Mouse (Mus musculus): ENCODE measurements at regions not wholly inside any gene's neighbourhood (a gene's known extent, or its start where the extent isn't known, plus 50 kb on each side); places are given as distances from the start of the nearest gene placed in this dataset.

- H3K4me3 ChIP-seq (ENCODE audit: low read depth, low read length) = no peak overlapping the region
- no peak overlapping the region for H3K27ac ChIP-seq (ENCODE audit: low read depth)
- peaks cover 5% of the 10 kb centered on the region; the same call in 1 of the 2 replicates for H3K4me1 ChIP-seq (ENCODE audit: insufficient read depth)
- no peak overlapping the region for H3K9ac ChIP-seq
- no peaks in the 10 kb centered on the region for H3K27me3 ChIP-seq (ENCODE audit: insufficient read depth, low read length)
- no peaks in the 10 kb centered on the region for H3K36me3 ChIP-seq (ENCODE audit: insufficient read depth)
- no peak for TF ChIP-seq CTCF (IDR thresholded peaks at IDR 0.05; ENCODE audit: low read depth)
- ATAC-seq (ENCODE audit: insufficient read depth) (no peak), DNase-seq (no peak)
- WGBS = 65% methylated on average over 5 of the region's 5 CpGs
- H3K4me2 ChIP-seq = no peak overlapping the region
- no peaks in the 10 kb centered on the region for H3K9me3 ChIP-seq (ENCODE audit: low read depth, low read length)
Measured at GRCm38 (mm10) chr2:166251421-166251820, 96.0 kb upstream of the Sulf2 start.

GRCm38 (mm10) chr2:166250571-166250970 is 95.1 kb upstream of the Sulf2 start:
- H3K4me2 ChIP-seq = no peak overlapping the region
- ATAC-seq (ENCODE audit: insufficient read depth) (no peak), DNase-seq (no peak)
- H3K4me1 ChIP-seq (ENCODE audit: insufficient read depth) = peaks cover 5% of the 10 kb centered on the region; the same call in 1 of the 2 replicates
- no peak overlapping the region for H3K9ac ChIP-seq
- H3K36me3 ChIP-seq (ENCODE audit: insufficient read depth) = no peaks in the 10 kb centered on the region
- no peak for TF ChIP-seq CTCF (IDR thresholded peaks at IDR 0.05; ENCODE audit: low read depth)
- H3K9me3 ChIP-seq (ENCODE audit: low read depth, low read length) = no peaks in the 10 kb centered on the region
- H3K27ac ChIP-seq (ENCODE audit: low read depth) = no peak overlapping the region
- H3K4me3 ChIP-seq (ENCODE audit: low read depth, low read length) = no peak overlapping the region
- H3K27me3 ChIP-seq (ENCODE audit: insufficient read depth, low read length) = no peaks in the 10 kb centered on the region
- WGBS = 67% methylated on average over 10 of the region's 10 CpGs

DNA sequence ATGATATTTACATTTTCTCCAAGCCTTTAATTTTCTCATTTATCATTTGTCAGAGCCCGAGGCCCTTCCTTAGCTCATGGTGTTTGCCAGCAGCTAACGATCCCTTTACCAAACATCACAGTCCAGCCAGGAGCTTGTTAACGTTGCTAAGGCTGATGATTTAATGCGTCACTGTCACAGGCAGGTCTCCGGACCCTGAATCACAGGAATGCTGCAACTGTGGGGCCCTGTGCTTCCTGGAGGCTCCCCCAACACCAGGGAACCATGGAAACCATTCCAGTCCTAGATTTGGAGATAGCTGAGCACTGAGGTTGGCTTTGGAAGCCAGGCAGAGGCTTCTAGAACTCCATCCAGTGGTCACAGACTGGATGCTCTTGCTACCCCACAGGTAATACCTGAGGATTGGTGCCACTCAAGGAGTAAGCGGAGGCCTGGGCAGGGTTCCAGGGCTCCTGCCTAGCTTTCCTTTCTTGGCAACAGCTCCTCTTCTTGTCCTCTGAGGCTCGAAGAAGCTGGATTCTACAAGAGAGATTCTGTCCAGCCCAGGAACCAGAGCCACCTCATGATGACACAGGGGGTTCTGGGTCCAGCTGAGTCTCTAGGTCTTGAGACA is 94.0 kb upstream of the Sulf2 start:
- Histone ChIP-seq H3K27ac (ENCODE audit: low read depth) (no peak overlapping the region), H3K4me3 (ENCODE audit: low read depth, low read length) (no peak overlapping the region), H3K4me1 (ENCODE audit: insufficient read depth) (peaks cover 5% of the 10 kb centered on the region; the same call in 1 of the 2 replicates), H3K27me3 (ENCODE audit: insufficient read depth, low read length) (no peaks in the 10 kb centered on the region), H3K9me3 (ENCODE audit: low read depth, low read length) (no peaks in the 10 kb centered on the region), H3K9ac (no peak overlapping the region), H3K4me2 (no peak overlapping the region), H3K36me3 (ENCODE audit: insufficient read depth) (no peaks in the 10 kb centered on the region)
- WGBS = 20% methylated on average over 7 of the region's 7 CpGs
- DNase-seq (peak; percentile 37), ATAC-seq (ENCODE audit: insufficient read depth) (no peak)
- TF ChIP-seq CTCF (IDR thresholded peaks at IDR 0.05; ENCODE audit: low read depth) = no peak

GRCm38 (mm10) chr2:166246401-166247189 is 91.1 kb upstream of the Sulf2 start:
- Histone ChIP-seq H3K4me1 (ENCODE audit: insufficient read depth) (peaks cover 5% of the 10 kb centered on the region; the same call in 1 of the 2 replicates), H3K27me3 (ENCODE audit: insufficient read depth, low read length) (no peaks in the 10 kb centered on the region), H3K4me2 (no peak overlapping the region), H3K4me3 (ENCODE audit: low read depth, low read length) (no peak overlapping the region), H3K9me3 (ENCODE audit: low read depth, low read length) (no peaks in the 10 kb centered on the region), H3K27ac (ENCODE audit: low read depth) (no peak overlapping the region), H3K9ac (no peak overlapping the region), H3K36me3 (ENCODE audit: insufficient read depth) (no peaks in the 10 kb centered on the region)
- DNase-seq = no peak
- no peak for ATAC-seq (ENCODE audit: insufficient read depth)
- 71% methylated on average over 17 of the region's 17 CpGs for WGBS
- TF ChIP-seq CTCF (IDR thresholded peaks at IDR 0.05; ENCODE audit: low read depth) = no peak

DNA sequence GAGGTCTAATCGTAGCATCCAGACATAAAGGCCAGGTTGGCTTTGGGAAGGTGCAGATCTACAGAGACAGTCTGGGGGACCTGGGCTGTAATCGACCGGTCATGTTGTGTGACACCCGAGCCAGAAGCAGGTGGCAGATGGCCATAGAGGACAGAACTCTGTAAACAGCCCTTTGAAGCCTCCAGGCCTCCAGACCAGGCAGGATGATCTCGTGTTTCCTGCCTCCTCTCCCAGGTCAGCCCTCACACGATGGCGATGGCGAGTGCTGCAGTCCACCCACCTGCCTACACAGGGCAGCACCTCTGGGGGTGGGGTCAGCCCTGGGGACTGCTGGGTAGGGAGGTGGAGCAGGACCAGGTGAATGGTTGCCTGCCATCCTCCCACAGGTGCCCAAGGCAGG is 89.8 kb upstream of the Sulf2 start:
- H3K27ac ChIP-seq (ENCODE audit: low read depth) = no peak overlapping the region
- peaks cover 5% of the 10 kb centered on the region; the same call in 1 of the 2 replicates for H3K4me1 ChIP-seq (ENCODE audit: insufficient read depth)
- no peaks in the 10 kb centered on the region for H3K36me3 ChIP-seq (ENCODE audit: insufficient read depth)
- H3K9ac ChIP-seq = no peak overlapping the region
- no peak overlapping the region for H3K4me2 ChIP-seq
- TF ChIP-seq CTCF (IDR thresholded peaks at IDR 0.05; ENCODE audit: low read depth) = no peak
- H3K9me3 ChIP-seq (ENCODE audit: low read depth, low read length) = no peaks in the 10 kb centered on the region
- H3K27me3 ChIP-seq (ENCODE audit: insufficient read depth, low read length) = no peaks in the 10 kb centered on the region
- ATAC-seq (ENCODE audit: insufficient read depth) (no peak), DNase-seq (no peak)
- H3K4me3 ChIP-seq (ENCODE audit: low read depth, low read length) = no peak overlapping the region
- 35% methylated on average over 8 of the region's 8 CpGs for WGBS

GRCm38 (mm10) chr2:166242786-166243521 is 87.5 kb upstream of the Sulf2 start:
- H3K9ac ChIP-seq = no peak overlapping the region
- H3K9me3 ChIP-seq (ENCODE audit: low read depth, low read length) = no peaks in the 10 kb centered on the region
- WGBS = 67% methylated on average over 14 of the region's 14 CpGs
- no peaks in the 10 kb centered on the region for H3K27me3 ChIP-seq (ENCODE audit: insufficient read depth, low read length)
- no peak overlapping the region for H3K27ac ChIP-seq (ENCODE audit: low read depth)
- DNase-seq (no peak), ATAC-seq (ENCODE audit: insufficient read depth) (no peak)
- H3K4me2 ChIP-seq = no peak overlapping the region
- no peak overlapping the region for H3K4me3 ChIP-seq (ENCODE audit: low read depth, low read length)
- no peaks in the 10 kb centered on the region for H3K4me1 ChIP-seq (ENCODE audit: insufficient read depth)
- TF ChIP-seq CTCF (IDR thresholded peaks at IDR 0.05; ENCODE audit: low read depth) = no peak
- no peaks in the 10 kb centered on the region for H3K36me3 ChIP-seq (ENCODE audit: insufficient read depth)

DNA sequence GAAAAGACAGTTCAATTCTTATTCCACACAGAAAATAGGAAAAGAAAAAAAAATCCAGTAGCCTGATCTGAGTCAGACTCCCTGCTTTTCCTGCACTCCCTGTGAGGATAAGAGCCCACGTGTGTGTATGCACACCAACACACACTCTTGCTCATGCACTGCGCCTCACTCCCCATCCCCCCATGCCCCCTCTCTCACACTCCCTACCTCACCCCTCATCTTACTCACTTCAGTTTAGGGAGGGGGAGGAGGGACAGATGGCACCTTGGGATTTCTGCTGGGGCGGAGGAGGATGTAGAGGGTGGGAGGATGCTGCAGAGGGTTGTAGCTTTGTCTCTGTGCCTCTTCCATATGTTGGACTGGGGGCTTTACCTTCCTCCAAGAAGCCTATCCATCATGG is 85.8 kb upstream of the Sulf2 start:
- Histone ChIP-seq H3K27me3 (ENCODE audit: insufficient read depth, low read length) (no peaks in the 10 kb centered on the region), H3K4me2 (no peak overlapping the region), H3K4me3 (ENCODE audit: low read depth, low read length) (no peak overlapping the region), H3K27ac (ENCODE audit: low read depth) (no peak overlapping the region), H3K9me3 (ENCODE audit: low read depth, low read length) (no peaks in the 10 kb centered on the region), H3K36me3 (ENCODE audit: insufficient read depth) (no peaks in the 10 kb centered on the region), H3K9ac (no peak overlapping the region), H3K4me1 (ENCODE audit: insufficient read depth) (peaks cover 3% of the 10 kb centered on the region; the same call in 1 of the 2 replicates)
- DNase-seq = no peak
- no peak for TF ChIP-seq CTCF (IDR thresholded peaks at IDR 0.05; ENCODE audit: low read depth)
- ATAC-seq (ENCODE audit: insufficient read depth) = no peak
- WGBS = 94% methylated on average over 3 of the region's 3 CpGs
